Mouse (Mus musculus): ENCODE measurements at regions not wholly inside any gene's neighbourhood (a gene's known extent, or its start where the extent isn't known, plus 50 kb on each side); places are given as distances from the start of the nearest gene placed in this dataset.

DNA sequence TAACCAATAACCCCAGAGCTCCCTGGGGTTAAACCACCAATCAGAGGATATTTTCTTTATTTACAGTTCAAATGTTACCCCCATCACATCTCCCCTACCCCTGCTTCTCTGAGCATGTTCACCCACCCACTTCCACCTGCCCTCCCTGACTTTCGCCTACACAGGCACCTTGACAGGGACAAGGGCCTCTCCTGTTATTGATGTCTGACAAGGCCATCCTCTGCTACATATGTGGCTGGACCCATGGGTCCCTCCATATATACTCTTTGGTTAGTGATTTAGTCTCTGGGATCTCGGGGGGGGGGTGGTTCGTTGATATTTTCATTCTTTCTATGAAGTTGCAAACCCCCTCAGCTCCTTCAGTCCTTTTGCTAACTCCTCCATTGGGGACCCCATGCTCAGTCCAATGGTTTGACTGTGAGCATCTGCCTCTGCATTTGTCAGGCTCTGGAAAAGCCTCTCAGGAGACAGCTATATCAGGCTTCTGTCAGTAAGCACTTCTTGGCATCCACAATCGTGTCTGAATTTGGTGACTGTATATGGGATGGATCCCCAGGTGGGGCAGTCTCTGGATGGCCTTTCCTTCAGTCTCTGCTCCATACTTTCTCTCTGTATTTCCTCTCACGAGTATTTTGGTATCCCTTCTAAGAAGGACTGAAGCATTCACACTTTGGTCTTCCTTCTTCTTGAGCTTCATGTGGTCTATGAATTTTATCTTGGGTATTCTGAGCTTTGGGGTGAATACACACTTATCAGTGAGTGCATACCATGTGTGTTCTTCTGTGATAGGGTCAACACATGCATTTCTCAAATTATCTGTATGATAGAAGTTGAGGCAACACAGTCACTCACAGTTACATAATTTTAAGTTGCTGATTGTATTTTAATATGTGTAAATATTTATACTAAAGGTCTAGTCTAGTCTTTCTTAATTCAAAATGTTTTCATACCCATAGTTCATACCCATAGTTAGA lies 220.8 kb upstream of the Tusc1 start:
- H3K4me1 ChIP-seq (ENCODE audit: control insufficient read depth in 1 of 2, insufficient read depth in 2 of 2, low read length in 2 of 2), result peaks cover 3 to 11% of the 10 kb centered on the region in 2 experiments; a peak in 3 of 4 replicates
- peaks cover 0 to 10% of the 10 kb centered on the region in 2 experiments; a peak in 2 of 4 replicates for H3K36me3 ChIP-seq (ENCODE audit: control insufficient read depth in 1 of 2, insufficient read depth in 2 of 2, low read length in 2 of 2)
- no peak overlapping the region for H3K4me3 ChIP-seq (ENCODE audit: control insufficient read depth in 1 of 2, insufficient read depth in 1 of 2, low read depth in 2 of 2, low read length in 2 of 2)
- no peak overlapping the region for H3K9ac ChIP-seq (ENCODE audit: control insufficient read depth, low read depth, low read length, poor library complexity, severe bottlenecking)
- no peaks in the 10 kb centered on the region for H3K9me3 ChIP-seq (replicated peaks; ENCODE audit: insufficient read depth, low read length)
- DNase-seq (ENCODE audit: low read depth, low spot score), result peak; percentile 68
- H3K79me2 ChIP-seq (ENCODE audit: control insufficient read depth, insufficient read depth, low read length, poor library complexity), result no peaks in the 10 kb centered on the region
- peak overlapping the region; percentile 88 for H3K27ac ChIP-seq (ENCODE audit: control insufficient read depth, low read depth, low read length)
- no peaks in the 10 kb centered on the region for H3K27me3 ChIP-seq (ENCODE audit: control insufficient read depth in 1 of 2, insufficient read depth in 2 of 2, low read length in 2 of 2)
- TF ChIP-seq RCOR1 (IDR thresholded peaks at IDR 0.05; ENCODE audit: low read depth, low read length) (peak; percentile 79; the same call in 1 of the 2 replicates), CHD2 (IDR thresholded peaks at IDR 0.05; ENCODE audit: low read length) (0 out of 2 replicates have a peak, but pooled peaks have one; percentile 14), ZMIZ1 (IDR thresholded peaks at IDR 0.05; ENCODE audit: low read depth, low read length) (no peak), MAFK (IDR thresholded peaks at IDR 0.05; ENCODE audit: borderline replicate concordance, low read depth, low read length) (peak; percentile 10; the same call in 1 of the 2 replicates), HCFC1 (IDR thresholded peaks at IDR 0.05; ENCODE audit: low read depth, low read length) (no peak), POLR2AphosphoS5 (IDR thresholded peaks at IDR 0.05; ENCODE audit: borderline replicate concordance, low read depth, low read length) (no peak), MYB (IDR thresholded peaks at IDR 0.05; ENCODE audit: low read depth, low read length) (no peak), SIN3A (IDR thresholded peaks at IDR 0.05; ENCODE audit: low read length) (peak; percentile 54), CHD1 (IDR thresholded peaks at IDR 0.05; ENCODE audit: low read depth, low read length) (no peak), USF1 (IDR thresholded peaks at IDR 0.05; ENCODE audit: low read depth, low read length) (no peak), ELF1 (IDR thresholded peaks at IDR 0.05; ENCODE audit: low read depth, low read length) (no peak), MAZ (IDR thresholded peaks at IDR 0.05; ENCODE audit: low read depth, low read length) (no peak), E2F4 (IDR thresholded peaks at IDR 0.05; ENCODE audit: borderline replicate concordance, low read depth, low read length) (no peak), UBTF (IDR thresholded peaks at IDR 0.05; ENCODE audit: borderline replicate concordance, insufficient read depth, low read depth, low read length) (no peak), BHLHE40 (IDR thresholded peaks at IDR 0.05; ENCODE audit: borderline replicate concordance, low read depth, low read length) (peak; percentile 82; the same call in 1 of the 2 replicates), MEF2A (IDR thresholded peaks at IDR 0.05; ENCODE audit: extremely low read depth, insufficient replicate concordance, low read depth, low read length, poor library complexity, severe bottlenecking) (no peak), MAX (IDR thresholded peaks at IDR 0.05; ENCODE audit: low read length) (peak; percentile 66), GABPA (IDR thresholded peaks at IDR 0.05; ENCODE audit: low read depth, low read length) (no peak), NRF1 (IDR thresholded peaks at IDR 0.05; ENCODE audit: insufficient read depth, low read depth, low read length, poor library complexity, severe bottlenecking) (no peak), ETS1 (IDR thresholded peaks at IDR 0.05; ENCODE audit: low read depth, low read length) (peak; percentile 87), RAD21 (IDR thresholded peaks at IDR 0.05; ENCODE audit: low read depth, low read length) (no peak), JUND (IDR thresholded peaks at IDR 0.05; ENCODE audit: low read depth, low read length) (no peak), ZNF384 (IDR thresholded peaks at IDR 0.05; ENCODE audit: low read depth, low read length) (no peak), ZC3H11A (IDR thresholded peaks at IDR 0.05; ENCODE audit: low read depth, low read length) (no peak), EP300 (IDR thresholded peaks at IDR 0.05; ENCODE audit: low read depth in 1 of 2, low read length in 2 of 2) (peak; percentile 95 to 97), GATA1 (IDR thresholded peaks at IDR 0.05; ENCODE audit: low read depth, low read length) (peak; percentile 95), CTCF (IDR thresholded peaks at IDR 0.05 in 2 of 3, conservative IDR thresholded peaks at IDR 0.05 in 1 of 3; ENCODE audit: control insufficient read depth in 1 of 3, insufficient read depth in 1 of 3, low read depth in 2 of 3, low read length in 3 of 3, poor library complexity in 1 of 3, severe bottlenecking in 1 of 3) (no peak), SMC3 (IDR thresholded peaks at IDR 0.05; ENCODE audit: low read depth, low read length) (no peak), NELFE (IDR thresholded peaks at IDR 0.05; ENCODE audit: low read depth, low read length) (no peak), TCF12 (IDR thresholded peaks at IDR 0.05; ENCODE audit: low read depth, low read length) (peak; percentile 98), TBP (IDR thresholded peaks at IDR 0.05; ENCODE audit: low read depth, low read length) (no peak), USF2 (IDR thresholded peaks at IDR 0.05; ENCODE audit: borderline replicate concordance in 1 of 2, insufficient read depth in 1 of 2, low read depth in 1 of 2, low read length in 2 of 2) (no peak), MXI1 (IDR thresholded peaks at IDR 0.05; ENCODE audit: low read depth, low read length) (peak; percentile 39; the same call in 1 of the 2 replicates), MYC (IDR thresholded peaks at IDR 0.05; ENCODE audit: low read depth, low read length) (peak; percentile 84)
